ENCODE assay signal across 8 mouse cellular contexts in genomic region chr3:103789096-103789495, GRCm38 (mm10). TPM values are rescaled to one million over a fixed set of nuclear protein-coding genes. Genes with fewer than 3 reads are reported as not detected.
A peak's percentile ranks its signal among the peaks of the same experiment; 100 is the strongest.
DNase-seq lines count a peak whose midpoint lies in the region; ATAC-seq lines count a peak whose summit lies in the region.

No protein-coding gene starts in this region.

- no peak overlapping the region for H3K9ac ChIP-seq in heart, embryonic 11.5 days (ENCODE audit: low read depth, low read length)
- no peak overlapping the region for H3K9ac ChIP-seq in neural tube, embryonic 12.5 days
- no peak overlapping the region for H3K9ac ChIP-seq in limb, embryonic 15.5 days
- no peak overlapping the region for H3K9ac ChIP-seq in stomach, embryonic 15.5 days

- H3K4me3 ChIP-seq in heart, embryonic 11.5 days (ENCODE audit: low read depth, low read length), result peak overlapping the region; percentile 96
- no peak overlapping the region for H3K4me3 ChIP-seq in neural tube, embryonic 12.5 days
- H3K4me3 ChIP-seq in limb, embryonic 15.5 days, result no peak overlapping the region
- peak overlapping the region; percentile 91 for H3K4me3 ChIP-seq in stomach, embryonic 15.5 days (replicated peaks)

- DNase-seq in heart, adult 8-10 months (ENCODE audit: low spot score), result no peak
- no peak for DNase-seq in neural tube, embryonic 10.5 days (ENCODE audit: extremely low spot score, low spot score)
- no peak for DNase-seq in left cerebral cortex, postnatal 25 days (ENCODE audit: low spot score in 2 of 2)
- DNase-seq in cerebellum, adult 9-11 months, result no peak

- peaks cover 9% of the 10 kb centered on the region; the same call in 1 of the 2 replicates for H3K4me1 ChIP-seq in heart, embryonic 11.5 days (ENCODE audit: control insufficient read depth, insufficient read depth, low read length)
- peaks cover 17% of the 10 kb centered on the region for H3K4me1 ChIP-seq in neural tube, embryonic 12.5 days
- peaks cover 19% of the 10 kb centered on the region; the same call in 1 of the 2 replicates for H3K4me1 ChIP-seq in limb, embryonic 15.5 days
- peaks cover under 1% of the 10 kb centered on the region; the same call in 1 of the 2 replicates for H3K4me1 ChIP-seq in stomach, embryonic 15.5 days

- no peak for ATAC-seq in heart, embryonic 11.5 days (replicated peaks; ENCODE audit: insufficient number of reproducible peaks, low FRiP score, low TSS enrichment)
- ATAC-seq in neural tube, embryonic 12.5 days (ENCODE audit: low FRiP score, low read depth), result no peak
- no peak for ATAC-seq in limb, embryonic 15.5 days (ENCODE audit: insufficient number of reproducible peaks, low FRiP score, low TSS enrichment, low read depth)
- no peak for ATAC-seq in stomach, embryonic 15.5 days (ENCODE audit: insufficient read depth, low FRiP score, low read depth)

- peak overlapping the region; percentile 90 for H3K4me2 ChIP-seq in heart, embryonic 11.5 days
- H3K4me2 ChIP-seq in neural tube, embryonic 12.5 days (replicated peaks), result peak overlapping the region; percentile 81
- peak overlapping the region; percentile 65; the same call in 1 of the 2 replicates for H3K4me2 ChIP-seq in limb, embryonic 15.5 days
- H3K4me2 ChIP-seq in stomach, embryonic 15.5 days, result peak overlapping the region; percentile 76

- no peaks in the 10 kb centered on the region for H3K36me3 ChIP-seq in heart, embryonic 11.5 days (ENCODE audit: control insufficient read depth, insufficient read depth, low read length)
- H3K36me3 ChIP-seq in neural tube, embryonic 12.5 days, result no peaks in the 10 kb centered on the region
- H3K36me3 ChIP-seq in limb, embryonic 15.5 days, result no peaks in the 10 kb centered on the region
- no peaks in the 10 kb centered on the region for H3K36me3 ChIP-seq in stomach, embryonic 15.5 days

- intact Hi-C loops in left cerebral cortex, postnatal 25 days (cut with DNase I), result no loop called here

- H3K27me3 ChIP-seq in heart, embryonic 11.5 days (ENCODE audit: control insufficient read depth, insufficient read depth, low read length), result no peaks in the 10 kb centered on the region
- H3K27me3 ChIP-seq in neural tube, embryonic 12.5 days (replicated peaks), result no peaks in the 10 kb centered on the region
- no peaks in the 10 kb centered on the region for H3K27me3 ChIP-seq in limb, embryonic 15.5 days
- H3K27me3 ChIP-seq in stomach, embryonic 15.5 days (replicated peaks), result no peaks in the 10 kb centered on the region

- 76% methylated on average over 7 of the region's 7 CpGs for WGBS in heart, embryonic 11.5 days (ENCODE audit: insufficient replicate concordance)
- WGBS in neural tube, embryonic 12.5 days, result 85% methylated on average over 7 of the region's 7 CpGs
- 63% methylated on average over 7 of the region's 7 CpGs for WGBS in limb, embryonic 15.5 days
- 70% methylated on average over 7 of the region's 7 CpGs for WGBS in stomach, embryonic 15.5 days

- H3K27ac ChIP-seq in heart, embryonic 11.5 days (ENCODE audit: low read depth, low read length), result no peak overlapping the region
- no peak overlapping the region for H3K27ac ChIP-seq in neural tube, embryonic 12.5 days
- no peak overlapping the region for H3K27ac ChIP-seq in limb, embryonic 15.5 days
- no peak overlapping the region for H3K27ac ChIP-seq in stomach, embryonic 15.5 days

- H3K9me3 ChIP-seq in heart, embryonic 11.5 days (replicated peaks; ENCODE audit: control insufficient read depth, low read length), result no peaks in the 10 kb centered on the region
- no peaks in the 10 kb centered on the region for H3K9me3 ChIP-seq in neural tube, embryonic 12.5 days
- H3K9me3 ChIP-seq in limb, embryonic 15.5 days, result no peaks in the 10 kb centered on the region
- H3K9me3 ChIP-seq in stomach, embryonic 15.5 days, result no peaks in the 10 kb centered on the region

RNA-seq across cellular contexts. Expression of gene Hipk1, which starts 2.3 kb away (rescaled TPM):
- polyA plus RNA-seq in heart, embryonic 11.5 days (2014; fragmentation: Nextera tagmentation; extraction: Ambion mirVana), result 12.2 and 12.7 TPM in 2 replicates
- total RNA-seq in heart, adult 8-10 months (2022), result 100 to 1,000 TPM in 1 of 4 experiments, 10 to 100 TPM in 3; 83.0 to 105 (median 93.9) TPM
- 13.1 and 14.0 TPM in 2 replicates for polyA plus RNA-seq in neural tube, embryonic 12.5 days (2016; fragmentation: Nextera tagmentation; extraction: Ambion mirVana)
- polyA plus RNA-seq in limb, embryonic 15.5 days (2015; fragmentation: Nextera tagmentation; extraction: Ambion mirVana), result 10.4 and 10.8 TPM in 2 replicates
- 10.1 and 11.1 TPM in 2 replicates for polyA plus RNA-seq in stomach, embryonic 15.5 days (2015; fragmentation: Nextera tagmentation; extraction: Ambion mirVana)
- 100 to 1,000 TPM; 110 to 113 TPM for total RNA-seq in left cerebral cortex, postnatal 25 days (2021)

RNA-seq across cellular contexts. Expression of gene Dclre1b, which starts 20.1 kb away (rescaled TPM):
- polyA plus RNA-seq in heart, embryonic 11.5 days (2014; fragmentation: Nextera tagmentation; extraction: Ambion mirVana), result 23.4 and 27.5 TPM in 2 replicates
- 1 to 10 TPM; 5.3 to 9.6 (median 7.2) TPM for total RNA-seq in heart, adult 8-10 months (2022)
- 25.4 and 26.7 TPM in 2 replicates for polyA plus RNA-seq in neural tube, embryonic 12.5 days (2016; fragmentation: Nextera tagmentation; extraction: Ambion mirVana)
- 23.2 and 24.6 TPM in 2 replicates for polyA plus RNA-seq in limb, embryonic 15.5 days (2015; fragmentation: Nextera tagmentation; extraction: Ambion mirVana)
- polyA plus RNA-seq in stomach, embryonic 15.5 days (2015; fragmentation: Nextera tagmentation; extraction: Ambion mirVana), result 21.7 and 24.1 TPM in 2 replicates
- total RNA-seq in left cerebral cortex, postnatal 25 days (2021), result 1 to 10 TPM; 5.9 to 7.7 TPM

RNA-seq across cellular contexts. Expression of gene Ap4b1, which starts 20.2 kb away (rescaled TPM):
- 17.5 and 20.4 TPM in 2 replicates for polyA plus RNA-seq in heart, embryonic 11.5 days (2014; fragmentation: Nextera tagmentation; extraction: Ambion mirVana)
- 10 to 100 TPM; 14.0 to 16.6 (median 15.9) TPM for total RNA-seq in heart, adult 8-10 months (2022)
- polyA plus RNA-seq in neural tube, embryonic 12.5 days (2016; fragmentation: Nextera tagmentation; extraction: Ambion mirVana), result 23.8 and 24.0 TPM in 2 replicates
- polyA plus RNA-seq in limb, embryonic 15.5 days (2015; fragmentation: Nextera tagmentation; extraction: Ambion mirVana), result 21.7 and 23.4 TPM in 2 replicates
- 19.5 and 19.6 TPM in 2 replicates for polyA plus RNA-seq in stomach, embryonic 15.5 days (2015; fragmentation: Nextera tagmentation; extraction: Ambion mirVana)
- 10 to 100 TPM; 14.1 to 16.1 TPM for total RNA-seq in left cerebral cortex, postnatal 25 days (2021)

RNA-seq across cellular contexts. Expression of gene Gm43064, which starts 20.3 kb away (rescaled TPM):
- 0.18 and 0.19 TPM in 2 replicates for polyA plus RNA-seq in heart, embryonic 11.5 days (2014; fragmentation: Nextera tagmentation; extraction: Ambion mirVana)
- total RNA-seq in heart, adult 8-10 months (2022), result not detected
- polyA plus RNA-seq in neural tube, embryonic 12.5 days (2016; fragmentation: Nextera tagmentation; extraction: Ambion mirVana), result 0.23 and 0.32 TPM in 2 replicates
- 0.64 and 0.73 TPM in 2 replicates for polyA plus RNA-seq in limb, embryonic 15.5 days (2015; fragmentation: Nextera tagmentation; extraction: Ambion mirVana)
- 0.19 and 0.68 TPM in 2 replicates for polyA plus RNA-seq in stomach, embryonic 15.5 days (2015; fragmentation: Nextera tagmentation; extraction: Ambion mirVana)
- under 1 TPM; 0.16 to 0.32 TPM for total RNA-seq in left cerebral cortex, postnatal 25 days (2021)

RNA-seq across cellular contexts. Expression of gene Bcl2l15, which starts 43.3 kb away (rescaled TPM):
- 0.36 and 0.66 TPM in 2 replicates for polyA plus RNA-seq in heart, embryonic 11.5 days (2014; fragmentation: Nextera tagmentation; extraction: Ambion mirVana)
- not detected for total RNA-seq in heart, adult 8-10 months (2022)
- 0.61 TPM in 1 of 2 replicates, not detected in the other for polyA plus RNA-seq in neural tube, embryonic 12.5 days (2016; fragmentation: Nextera tagmentation; extraction: Ambion mirVana)
- 0.46 and 0.87 TPM in 2 replicates for polyA plus RNA-seq in limb, embryonic 15.5 days (2015; fragmentation: Nextera tagmentation; extraction: Ambion mirVana)
- 0.23 and 0.68 TPM in 2 replicates for polyA plus RNA-seq in stomach, embryonic 15.5 days (2015; fragmentation: Nextera tagmentation; extraction: Ambion mirVana)
- under 1 TPM; 0.78 TPM for total RNA-seq in left cerebral cortex, postnatal 25 days (2021)

Comparison
In these comparisons a context has a peak if more than half of its experiments do, and no peak if none do; other contexts are left out.
1. H3K4me3 ChIP-seq: peak in heart, embryonic 11.5 days (single experiment) and stomach, embryonic 15.5 days (single experiment); none in neural tube, embryonic 12.5 days (single experiment) and limb, embryonic 15.5 days (single experiment).
2. Peak in every context shown above with its lines, with median percentiles within 50 percentile points of each other: H3K4me2 ChIP-seq.